Mouse (Mus musculus): Measurements from ENCODE around the gene Gpa33.

DNA sequence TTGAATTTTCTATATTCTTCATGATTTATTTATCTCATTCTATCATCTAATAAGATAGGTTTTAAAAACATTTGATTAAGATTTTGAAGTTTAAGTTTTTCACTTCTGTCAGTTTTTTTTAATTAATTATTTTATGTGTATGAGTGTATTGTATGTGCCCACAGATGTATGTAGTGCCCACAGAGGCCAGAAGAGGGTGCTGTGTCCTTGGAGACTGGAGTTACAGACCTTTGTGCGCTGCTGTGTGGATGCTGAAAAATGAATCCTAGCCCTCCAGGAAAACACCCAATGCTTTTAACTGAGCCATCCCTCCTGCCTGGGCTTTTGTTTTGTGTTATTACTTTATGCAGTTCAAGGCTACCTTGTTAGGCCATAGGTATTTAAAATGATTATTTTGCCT, 7.0 kb upstream of the Gpa33 start:
- no peak for TF ChIP-seq USF1 (IDR thresholded peaks at IDR 0.05; ENCODE audit: low read depth)
- no peak for TF ChIP-seq CTCF (IDR thresholded peaks at IDR 0.05; ENCODE audit: control insufficient read depth, insufficient read depth, insufficient read length)
- TF ChIP-seq MYOD1 (IDR thresholded peaks at IDR 0.05; ENCODE audit: control insufficient read depth, insufficient read length, low read depth): no peak
- no peak for TF ChIP-seq MAX (IDR thresholded peaks at IDR 0.05)
- TF ChIP-seq MYOG (IDR thresholded peaks at IDR 0.05; ENCODE audit: control insufficient read depth, extremely low read depth, insufficient read length): no peak
- TF ChIP-seq FOSL1 (IDR thresholded peaks at IDR 0.05; ENCODE audit: insufficient read depth, low read length, poor library complexity, severe bottlenecking): no peak
- TF ChIP-seq CEBPB (IDR thresholded peaks at IDR 0.05; ENCODE audit: low read depth): no peak

Measured in C2C12 (cell line).